Mouse (Mus musculus): ENCODE data around the gene Hs3st3a1. TPM values are rescaled to one million over a fixed set of nuclear protein-coding genes. Genes with fewer than 3 reads are reported as not detected.

The Hs3st3a1 gene
- polyA plus RNA-seq, 2 experiments = 0.06 to 0.20 TPM

GRCm38 (mm10) chr11:64448586-64449315 is 13.6 kb downstream of the Hs3st3a1 start:
- WGBS (ENCODE audit: insufficient replicate concordance) = 64% methylated on average over 9 of the region's 9 CpGs
- TF ChIP-seq EP300 (IDR thresholded peaks at IDR 0.05; ENCODE audit: low read depth) = no peak
- no peak for TF ChIP-seq CTCF (IDR thresholded peaks at IDR 0.05; ENCODE audit: low read depth)
- DNase-seq (ENCODE audit: low read depth in 3 of 3, low spot score in 3 of 3) = no peak

GRCm38 (mm10) chr11:64461746-64462145 is 26.6 kb downstream of the Hs3st3a1 start:
- WGBS (ENCODE audit: insufficient replicate concordance) = 33% methylated on average over 3 of the region's 3 CpGs
- ATAC-seq (ENCODE audit: insufficient read depth) (no peak), DNase-seq (ENCODE audit: low read depth in 3 of 3, low spot score in 3 of 3) (no peak)
- TF ChIP-seq CTCF (IDR thresholded peaks at IDR 0.05; ENCODE audit: low read depth) = no peak
- no peak for TF ChIP-seq EP300 (IDR thresholded peaks at IDR 0.05; ENCODE audit: low read depth)
- H3K9ac ChIP-seq (replicated peaks) = no peak overlapping the region
- no peak overlapping the region for H3K4me3 ChIP-seq (ENCODE audit: insufficient read depth in 1 of 2, low read depth in 2 of 2, low read length in 2 of 2)
- H3K27me3 ChIP-seq (ENCODE audit: control insufficient read depth, insufficient read depth, low read length) = no peaks in the 10 kb centered on the region
- H3K27ac ChIP-seq = no peak overlapping the region
- H3K9me3 ChIP-seq (ENCODE audit: control insufficient read depth, low read length) = no peaks in the 10 kb centered on the region
- H3K4me1 ChIP-seq (replicated peaks; ENCODE audit: control insufficient read depth in 2 of 2, insufficient read depth in 2 of 2, low read length in 1 of 2) = no peaks in the 10 kb centered on the region
- H3K36me3 ChIP-seq (replicated peaks; ENCODE audit: control insufficient read depth, insufficient read depth, low read depth) = no peaks in the 10 kb centered on the region
- H3K4me2 ChIP-seq (ENCODE audit: low read depth) = no peak overlapping the region

More at GRCm38 (mm10) chr11:64448586-64449315, 13.6 kb downstream of the Hs3st3a1 start:
- Histone ChIP-seq H3K4me1 (replicated peaks; ENCODE audit: control insufficient read depth in 2 of 2, insufficient read depth in 2 of 2, low read length in 1 of 2) (no peaks in the 10 kb centered on the region), H3K36me3 (replicated peaks; ENCODE audit: control insufficient read depth, insufficient read depth, low read depth) (no peaks in the 10 kb centered on the region), H3K4me3 (ENCODE audit: insufficient read depth in 1 of 2, low read depth in 2 of 2, low read length in 2 of 2) (no peak overlapping the region), H3K27me3 (ENCODE audit: control insufficient read depth, insufficient read depth, low read length) (no peaks in the 10 kb centered on the region), H3K27ac (no peak overlapping the region), H3K9me3 (ENCODE audit: control insufficient read depth, low read length) (no peaks in the 10 kb centered on the region), H3K9ac (replicated peaks) (no peak overlapping the region), H3K4me2 (ENCODE audit: low read depth) (no peak overlapping the region)
- no peak for ATAC-seq (ENCODE audit: insufficient read depth)

GRCm38 (mm10) chr11:64468737-64469136 is 33.6 kb downstream of the Hs3st3a1 start:
- WGBS (ENCODE audit: insufficient replicate concordance) = 36% methylated on average over 4 of the region's 4 CpGs
- H3K27me3 ChIP-seq (ENCODE audit: control insufficient read depth, insufficient read depth, low read length) = no peaks in the 10 kb centered on the region
- no peaks in the 10 kb centered on the region for H3K4me1 ChIP-seq (replicated peaks; ENCODE audit: control insufficient read depth in 2 of 2, insufficient read depth in 2 of 2, low read length in 1 of 2)
- H3K27ac ChIP-seq = no peak overlapping the region
- DNase-seq (ENCODE audit: low read depth in 3 of 3, low spot score in 3 of 3) (no peak), ATAC-seq (ENCODE audit: insufficient read depth) (no peak)
- H3K9me3 ChIP-seq (ENCODE audit: control insufficient read depth, low read length) = no peaks in the 10 kb centered on the region
- H3K36me3 ChIP-seq (replicated peaks; ENCODE audit: control insufficient read depth, insufficient read depth, low read depth) = no peaks in the 10 kb centered on the region
- TF ChIP-seq EP300 (IDR thresholded peaks at IDR 0.05; ENCODE audit: low read depth) = no peak
- no peak for TF ChIP-seq CTCF (IDR thresholded peaks at IDR 0.05; ENCODE audit: low read depth)
- no peak overlapping the region for H3K9ac ChIP-seq (replicated peaks)
- H3K4me2 ChIP-seq (ENCODE audit: low read depth) = no peak overlapping the region
- no peak overlapping the region for H3K4me3 ChIP-seq (ENCODE audit: insufficient read depth in 1 of 2, low read depth in 2 of 2, low read length in 2 of 2)

- no peak overlapping the region for H3K9ac ChIP-seq (replicated peaks)
- no peaks in the 10 kb centered on the region for H3K9me3 ChIP-seq (ENCODE audit: control insufficient read depth, low read length)
- no peaks in the 10 kb centered on the region for H3K4me1 ChIP-seq (replicated peaks; ENCODE audit: control insufficient read depth in 2 of 2, insufficient read depth in 2 of 2, low read length in 1 of 2)
- TF ChIP-seq CTCF (IDR thresholded peaks at IDR 0.05; ENCODE audit: low read depth) (no peak), EP300 (IDR thresholded peaks at IDR 0.05; ENCODE audit: low read depth) (no peak)
- no peak overlapping the region for H3K4me3 ChIP-seq (ENCODE audit: insufficient read depth in 1 of 2, low read depth in 2 of 2, low read length in 2 of 2)
- no peak overlapping the region for H3K27ac ChIP-seq
- no peaks in the 10 kb centered on the region for H3K27me3 ChIP-seq (ENCODE audit: control insufficient read depth, insufficient read depth, low read length)
- DNase-seq (ENCODE audit: low read depth in 3 of 3, low spot score in 3 of 3) = no peak
- no peak for ATAC-seq (ENCODE audit: insufficient read depth)
- H3K36me3 ChIP-seq (replicated peaks; ENCODE audit: control insufficient read depth, insufficient read depth, low read depth) = no peaks in the 10 kb centered on the region
- no peak overlapping the region for H3K4me2 ChIP-seq (ENCODE audit: low read depth)
These were observed 35.6 kb downstream of the Hs3st3a1 start for GRCm38 (mm10) chr11:64470689-64471088.

GRCm38 (mm10) chr11:64473679-64474078 is 38.5 kb downstream of the Hs3st3a1 start:
- H3K4me3 ChIP-seq (ENCODE audit: insufficient read depth in 1 of 2, low read depth in 2 of 2, low read length in 2 of 2) = no peak overlapping the region
- no peak overlapping the region for H3K4me2 ChIP-seq (ENCODE audit: low read depth)
- DNase-seq (ENCODE audit: low read depth in 3 of 3, low spot score in 3 of 3) = no peak
- no peaks in the 10 kb centered on the region for H3K36me3 ChIP-seq (replicated peaks; ENCODE audit: control insufficient read depth, insufficient read depth, low read depth)
- H3K9ac ChIP-seq (replicated peaks) = no peak overlapping the region
- H3K27me3 ChIP-seq (ENCODE audit: control insufficient read depth, insufficient read depth, low read length) = no peaks in the 10 kb centered on the region
- H3K4me1 ChIP-seq (replicated peaks; ENCODE audit: control insufficient read depth in 2 of 2, insufficient read depth in 2 of 2, low read length in 1 of 2) = no peaks in the 10 kb centered on the region
- 60% methylated on average over 3 of the region's 3 CpGs for WGBS (ENCODE audit: insufficient replicate concordance)
- no peak overlapping the region for H3K27ac ChIP-seq
- TF ChIP-seq CTCF (IDR thresholded peaks at IDR 0.05; ENCODE audit: low read depth) = no peak
- TF ChIP-seq EP300 (IDR thresholded peaks at IDR 0.05; ENCODE audit: low read depth) = no peak
- ATAC-seq (ENCODE audit: insufficient read depth) = no peak
- no peaks in the 10 kb centered on the region for H3K9me3 ChIP-seq (ENCODE audit: control insufficient read depth, low read length)
